In the genomic region with DNA sequence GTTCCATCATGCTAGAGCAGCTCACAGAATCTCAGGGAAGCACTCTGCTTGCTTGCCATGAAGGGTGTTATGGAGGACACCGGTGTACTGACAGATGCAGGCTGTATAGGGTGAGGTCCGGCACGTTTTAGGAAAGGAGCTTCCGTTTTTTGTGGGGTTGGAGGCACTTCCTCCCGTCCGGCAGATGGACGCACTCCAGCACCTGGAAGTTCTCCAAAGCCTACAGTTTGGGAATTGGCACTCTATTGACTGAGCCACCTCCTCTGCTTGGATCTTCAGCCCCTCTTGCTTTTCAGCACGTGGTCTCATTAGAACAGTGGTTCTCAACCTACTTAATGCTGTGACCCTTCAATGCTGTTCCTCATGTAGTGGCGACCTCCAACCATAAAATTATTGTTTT, we compare ENCODE assay signal across 15 mouse cellular contexts.
DNase-seq lines count a peak whose midpoint lies in the region.
"Had no signal": no experiment of that assay in that cellular context is flagged by ENCODE, and none has a peak within 500 bp of the region (broad histone marks: within the 10 kb centered on the region; RNA-seq: fewer than 3 reads in every experiment).

No protein-coding gene starts in this region.

- 82% methylated on average over 9 of the region's 9 CpGs for WGBS in hindbrain, embryonic 10.5 days

- H3K4me1 ChIP-seq in hindbrain, embryonic 10.5 days (replicated peaks): no peaks in the 10 kb centered on the region
- H3K4me1 ChIP-seq: embryonic facial prominence, embryonic 10.5 days; forebrain, embryonic 13.5 days; hindbrain, embryonic 12.5 days had no signal

- intact Hi-C loops in left cerebral cortex, postnatal 4 days (cut with DNase I): no loop called here

- DNase-seq in adrenal gland, adult 2 months: peak; percentile 13
- no peak for DNase-seq in adrenal gland, adult 18-20 months (ENCODE audit: low spot score in 2 of 2)
- peak; percentile 82 to 89 for DNase-seq in cerebellum, postnatal 14 days
- no peak for DNase-seq in cerebellum, adult 11 months
- peak; percentile 60 for DNase-seq in left cerebral cortex, postnatal 4 days
- DNase-seq in left cerebral cortex, adult 8-10 months (ENCODE audit: low spot score in 2 of 2): no peak
- no peak for DNase-seq in hindbrain, embryonic 10.5 days (ENCODE audit: low spot score)
- DNase-seq: forebrain, postnatal 0 days; gastrocnemius, postnatal 14 days; heart, postnatal 36 days; kidney, adult 8-10 months had no signal

- no peak overlapping the region for H3K27ac ChIP-seq in hindbrain, embryonic 10.5 days
- H3K27ac ChIP-seq: embryonic facial prominence, embryonic 10.5 days; forebrain, embryonic 13.5 days; hindbrain, embryonic 12.5 days had no signal

- no peak overlapping the region for H3K4me3 ChIP-seq in hindbrain, embryonic 10.5 days
- H3K4me3 ChIP-seq: embryonic facial prominence, embryonic 10.5 days; forebrain, embryonic 13.5 days; heart, embryonic 13.5 days; hindbrain, embryonic 12.5 days had no signal

- no peaks in the 10 kb centered on the region for H3K36me3 ChIP-seq in hindbrain, embryonic 10.5 days
- H3K36me3 ChIP-seq: embryonic facial prominence, embryonic 10.5 days; heart, embryonic 13.5 days; hindbrain, embryonic 12.5 days had no signal

- no peaks in the 10 kb centered on the region for H3K9me3 ChIP-seq in hindbrain, embryonic 10.5 days
- H3K9me3 ChIP-seq: embryonic facial prominence, embryonic 10.5 days; forebrain, embryonic 13.5 days; heart, embryonic 13.5 days; hindbrain, embryonic 12.5 days had no signal

- no peaks in the 10 kb centered on the region for H3K27me3 ChIP-seq in hindbrain, embryonic 10.5 days (ENCODE audit: insufficient read depth, poor library complexity, severe bottlenecking)
- H3K27me3 ChIP-seq: forebrain, embryonic 13.5 days; heart, embryonic 13.5 days; hindbrain, embryonic 12.5 days had no signal

Comparison
In these comparisons a context has a peak if more than half of its experiments do, and no peak if none do; other contexts are left out.
1. DNase-seq: peak in adrenal gland, adult 2 months (single experiment), cerebellum, postnatal 14 days (2 of 2) and left cerebral cortex, postnatal 4 days (single experiment); none in adrenal gland, adult 18-20 months (0 of 2), cerebellum, adult 11 months (single experiment), left cerebral cortex, adult 8-10 months (0 of 2) and hindbrain, embryonic 10.5 days (single experiment).